Mouse (Mus musculus) MEL (cell line): ENCODE measurements around the gene Cacng5. TPM values are rescaled to one million over a fixed set of nuclear protein-coding genes. Genes with fewer than 3 reads are reported as not detected.

Experiments
- DNase-seq: peaks from one replicate; pipeline ENCODE4 v3.0.0; 2011; ENCODE audit warnings: low read depth, low spot score
- H3K27ac ChIP-seq: 2 replicates; pipeline ENCODE4 v1.5.1; 2012; ENCODE audit warnings: low read depth, mild to moderate bottlenecking, control low read depth, low read length, moderate library complexity; ENCODE audit not compliant: control insufficient read depth
- H3K27me3 ChIP-seq, 2 experiments: fragments of 150-350 bp in 1 of 2; sonication (generic) in 1 of 2; 2 replicates each; pipeline ENCODE4 v1.6.1; 2012; ENCODE audit warnings: low read length in 2 of 2, mild to moderate bottlenecking in 2 of 2, improper control_type of control experiment in 1 of 2, moderate library complexity in 1 of 2; ENCODE audit not compliant: insufficient read depth in 2 of 2, control insufficient read depth in 1 of 2
- H3K36me3 ChIP-seq, 2 experiments: 2 replicates each; pipeline ENCODE4 v1.6.1; 2012 to 2014; ENCODE audit warnings: low read length in 2 of 2, improper control_type of control experiment in 1 of 2, inconsistent platforms in 1 of 2, mild to moderate bottlenecking in 1 of 2; ENCODE audit not compliant: insufficient read depth in 2 of 2, control insufficient read depth in 1 of 2
- H3K4me1 ChIP-seq, 2 experiments: fragments of 150-350 bp in 1 of 2; sonication (generic) in 1 of 2; 2 replicates each; pipeline ENCODE4 v1.6.1; 2012; ENCODE audit warnings: low read length in 2 of 2, improper control_type of control experiment in 1 of 2, mild to moderate bottlenecking in 1 of 2; ENCODE audit not compliant: insufficient read depth in 2 of 2, control insufficient read depth in 1 of 2
- H3K4me3 ChIP-seq, 2 experiments: fragments of 150-350 bp in 1 of 2; sonication (generic) in 1 of 2; 2 replicates each; pipeline ENCODE4 v1.5.1; 2012; ENCODE audit warnings: low read depth in 2 of 2, low read length in 2 of 2, mild to moderate bottlenecking in 2 of 2, moderate library complexity in 2 of 2, control low read depth in 1 of 2, improper control_type of control experiment in 1 of 2; ENCODE audit not compliant: control insufficient read depth in 1 of 2, insufficient read depth in 1 of 2
- H3K79me2 ChIP-seq: 2 replicates; pipeline ENCODE4 v1.6.1; 2012; ENCODE audit warnings: mild to moderate bottlenecking, low read length, moderate library complexity; ENCODE audit not compliant: control insufficient read depth, poor library complexity, insufficient read depth
- H3K9ac ChIP-seq: 2 replicates; pipeline ENCODE4 v1.6.1; 2012; ENCODE audit warnings: low read depth, mild to moderate bottlenecking, control low read depth, low read length, moderate library complexity; ENCODE audit not compliant: control insufficient read depth, poor library complexity, severe bottlenecking
- H3K9me3 ChIP-seq: fragments of 150-350 bp; sonication (generic); replicated peaks from 2 replicates; pipeline ENCODE4 v1.6.1; 2012; ENCODE audit warnings: mild to moderate bottlenecking, low read length, improper control_type of control experiment, moderate library complexity; ENCODE audit not compliant: insufficient read depth
- CHD2 ChIP-seq: IDR thresholded peaks from 2 replicates; pipeline ENCODE4 v1.6.1; 2011; ENCODE audit warnings: low read length, improper control_type of control experiment
- ELF1 ChIP-seq: IDR thresholded peaks from 2 replicates; pipeline ENCODE4 v1.6.1; 2014; ENCODE audit warnings: low read depth, mild to moderate bottlenecking, inconsistent platforms, low read length, improper control_type of control experiment, moderate library complexity
- ETS1 ChIP-seq: IDR thresholded peaks from 2 replicates; pipeline ENCODE4 v1.6.1; 2012; ENCODE audit warnings: low read depth, mild to moderate bottlenecking, inconsistent platforms, low read length, improper control_type of control experiment, moderate library complexity
- HCFC1 ChIP-seq: IDR thresholded peaks from 2 replicates; pipeline ENCODE4 v1.6.1; 2012; ENCODE audit warnings: low read depth, mild to moderate bottlenecking, inconsistent platforms, low read length, improper control_type of control experiment, moderate library complexity
- MAFK ChIP-seq: IDR thresholded peaks from 2 replicates; pipeline ENCODE4 v1.6.1; 2011; ENCODE audit warnings: low read depth, mild to moderate bottlenecking, low read length, improper control_type of control experiment, borderline replicate concordance
- MAX ChIP-seq: IDR thresholded peaks from 2 replicates; pipeline ENCODE4 v1.6.1; 2011; ENCODE audit warnings: low read length, improper control_type of control experiment
- MEF2A ChIP-seq: IDR thresholded peaks from 2 replicates; pipeline ENCODE4 v1.6.1; 2014; ENCODE audit warnings: low read depth, mild to moderate bottlenecking, inconsistent platforms, low read length, improper control_type of control experiment; ENCODE audit not compliant: poor library complexity, insufficient replicate concordance, severe bottlenecking; ENCODE audit errors: extremely low read depth
- MXI1 ChIP-seq: IDR thresholded peaks from 2 replicates; pipeline ENCODE4 v1.6.1; 2011; ENCODE audit warnings: mild to moderate bottlenecking, low read depth, low read length, improper control_type of control experiment
- MYB ChIP-seq: IDR thresholded peaks from 2 replicates; pipeline ENCODE4 v1.6.1; 2011; ENCODE audit warnings: mild to moderate bottlenecking, low read depth, low read length, improper control_type of control experiment
- NELFE ChIP-seq: IDR thresholded peaks from 2 replicates; pipeline ENCODE4 v1.6.1; 2011; ENCODE audit warnings: low read depth, low read length, improper control_type of control experiment
- POLR2A ChIP-seq, 2 experiments: IDR thresholded peaks; 2 replicates each; pipeline ENCODE4 v1.6.1; 2011 to 2012; ENCODE audit warnings: low read length in 2 of 2, mild to moderate bottlenecking in 2 of 2, control low read depth in 1 of 2, improper control_type of control experiment in 1 of 2, low read depth in 1 of 2, moderate library complexity in 1 of 2; ENCODE audit not compliant: control insufficient read depth in 1 of 2, insufficient read depth in 1 of 2, poor library complexity in 1 of 2
- POLR2AphosphoS2 ChIP-seq: IDR thresholded peaks from 2 replicates; pipeline ENCODE4 v1.6.1; 2011; ENCODE audit warnings: low read length, improper control_type of control experiment
- SIN3A ChIP-seq: IDR thresholded peaks from 2 replicates; pipeline ENCODE4 v1.6.1; 2012; ENCODE audit warnings: low read length, improper control_type of control experiment, inconsistent platforms
- SMC3 ChIP-seq: IDR thresholded peaks from 2 replicates; pipeline ENCODE4 v1.6.1; 2011; ENCODE audit warnings: low read depth, low read length, improper control_type of control experiment
- TBP ChIP-seq: IDR thresholded peaks from 2 replicates; pipeline ENCODE4 v1.8.0; 2011; ENCODE audit warnings: low read depth, low read length, improper control_type of control experiment
- UBTF ChIP-seq: IDR thresholded peaks from 2 replicates; pipeline ENCODE4 v1.6.1; 2012; ENCODE audit warnings: low read depth, mild to moderate bottlenecking, inconsistent platforms, low read length, improper control_type of control experiment, moderate library complexity, borderline replicate concordance; ENCODE audit not compliant: insufficient read depth
- ZC3H11A ChIP-seq: IDR thresholded peaks from 2 replicates; pipeline ENCODE4 v1.6.1; 2012; ENCODE audit warnings: low read depth, mild to moderate bottlenecking, inconsistent platforms, low read length, improper control_type of control experiment
- ZNF384 ChIP-seq: IDR thresholded peaks from 2 replicates; pipeline ENCODE4 v1.6.1; 2012; ENCODE audit warnings: low read depth, mild to moderate bottlenecking, inconsistent platforms, low read length, improper control_type of control experiment
- polyA plus RNA-seq, 2 experiments: library from polyadenylated mRNA; stranded (reverse) in 1 of 2; unstranded in 1 of 2; fragments of >175 nt in 1 of 2; fragments of >200 nt in 1 of 2; gene quantifications; 2 replicates each; pipeline versions ENCODE4 v1.2.1 to v1.2.4; 2012; ENCODE audit warnings: low replicate concordance in 2 of 2, low read depth in 1 of 2; ENCODE audit not compliant: insufficient read length in 2 of 2, insufficient read depth in 1 of 2, missing spikeins in 1 of 2
- total RNA-seq: library from RNA; depleted of rRNA; stranded (reverse); fragments of 300-350 nt; gene quantifications from 2 replicates; pipeline ENCODE4 v1.2.3, GENCODE M21; 2012

Cacng5 gene
- total and polyA plus RNA-seq, 3 experiments, result not detected

DNA sequence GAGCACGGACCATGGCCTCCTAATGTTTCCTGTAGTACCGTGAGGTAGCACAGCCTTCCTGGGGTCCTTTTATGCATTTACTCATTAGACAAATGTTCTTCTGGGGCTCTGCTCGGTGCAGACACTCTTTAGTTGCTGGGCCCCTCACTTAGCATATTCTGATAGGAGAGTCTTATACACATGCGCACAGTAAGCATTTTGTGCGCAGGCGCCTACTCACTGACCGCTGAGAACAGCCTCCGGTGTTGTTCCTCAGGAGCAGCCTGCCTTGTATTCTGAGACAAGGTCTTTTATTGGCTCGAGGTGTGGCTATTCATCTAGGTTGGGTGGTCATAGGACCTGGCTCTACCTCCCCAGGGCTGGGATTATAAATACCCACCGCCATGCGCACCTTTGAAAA is 16.4 kb upstream of the Cacng5 start:
- no peaks in the 10 kb centered on the region for H3K79me2 ChIP-seq
- no peaks in the 10 kb centered on the region for H3K9me3 ChIP-seq
- H3K36me3 ChIP-seq, result peaks cover 0 to 3% of the 10 kb centered on the region in 2 experiments; a peak in 2 of 4 replicates
- no peak for DNase-seq
- no peak overlapping the region for H3K4me3 ChIP-seq
- TF ChIP-seq MXI1, result no peak
- TF ChIP-seq UBTF, result no peak
- TF ChIP-seq ZNF384, result no peak
- TF ChIP-seq POLR2A (IDR thresholded peaks at IDR 0.05; ENCODE audit: control insufficient read depth in 1 of 2, insufficient read depth in 1 of 2, low read depth in 1 of 2, low read length in 2 of 2, poor library complexity in 1 of 2), result no peak
- no peak for TF ChIP-seq ETS1
- TF ChIP-seq CHD2, result no peak
- no peak for TF ChIP-seq HCFC1
- TF ChIP-seq NELFE, result no peak
- TF ChIP-seq MAFK, result no peak
- no peaks in the 10 kb centered on the region for H3K27me3 ChIP-seq
- H3K4me1 ChIP-seq, result peaks cover 2 to 5% of the 10 kb centered on the region in 2 experiments
- H3K27ac ChIP-seq, result no peak overlapping the region
- no peak overlapping the region for H3K9ac ChIP-seq

DNA sequence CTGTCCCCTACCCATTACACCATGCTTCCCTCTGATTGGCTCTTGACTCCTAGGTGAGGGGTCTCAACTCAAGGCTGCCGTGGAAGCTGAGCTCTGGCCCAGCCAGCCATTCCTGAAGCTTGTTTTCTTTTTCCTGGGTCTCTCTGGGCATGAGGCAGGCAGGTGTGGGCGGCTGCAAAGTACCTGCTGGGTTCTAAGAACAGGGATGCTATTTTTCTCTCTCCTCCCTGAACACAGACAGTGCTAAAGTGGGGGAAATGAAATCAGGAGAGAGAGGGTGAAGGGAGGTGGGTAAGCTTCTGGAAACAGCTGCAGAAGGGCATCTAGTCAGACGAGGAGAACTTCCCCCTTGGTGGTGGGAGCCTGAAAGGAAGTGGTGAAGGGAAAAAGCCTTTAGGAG is 14.9 kb upstream of the Cacng5 start:
- no peak for DNase-seq
- no peaks in the 10 kb centered on the region for H3K4me1 ChIP-seq
- H3K36me3 ChIP-seq, result no peaks in the 10 kb centered on the region
- no peak overlapping the region for H3K4me3 ChIP-seq
- H3K79me2 ChIP-seq, result no peaks in the 10 kb centered on the region
- H3K9me3 ChIP-seq, result no peaks in the 10 kb centered on the region
- TF ChIP-seq ELF1 (no peak), MAX (no peak), TBP (no peak), MYB (no peak), MEF2A (no peak), UBTF (no peak), HCFC1 (no peak)
- TF ChIP-seq, all 39 proteins: peak for 0
- no peak overlapping the region for H3K9ac ChIP-seq
- H3K27ac ChIP-seq, result no peak overlapping the region
- no peaks in the 10 kb centered on the region for H3K27me3 ChIP-seq

DNA sequence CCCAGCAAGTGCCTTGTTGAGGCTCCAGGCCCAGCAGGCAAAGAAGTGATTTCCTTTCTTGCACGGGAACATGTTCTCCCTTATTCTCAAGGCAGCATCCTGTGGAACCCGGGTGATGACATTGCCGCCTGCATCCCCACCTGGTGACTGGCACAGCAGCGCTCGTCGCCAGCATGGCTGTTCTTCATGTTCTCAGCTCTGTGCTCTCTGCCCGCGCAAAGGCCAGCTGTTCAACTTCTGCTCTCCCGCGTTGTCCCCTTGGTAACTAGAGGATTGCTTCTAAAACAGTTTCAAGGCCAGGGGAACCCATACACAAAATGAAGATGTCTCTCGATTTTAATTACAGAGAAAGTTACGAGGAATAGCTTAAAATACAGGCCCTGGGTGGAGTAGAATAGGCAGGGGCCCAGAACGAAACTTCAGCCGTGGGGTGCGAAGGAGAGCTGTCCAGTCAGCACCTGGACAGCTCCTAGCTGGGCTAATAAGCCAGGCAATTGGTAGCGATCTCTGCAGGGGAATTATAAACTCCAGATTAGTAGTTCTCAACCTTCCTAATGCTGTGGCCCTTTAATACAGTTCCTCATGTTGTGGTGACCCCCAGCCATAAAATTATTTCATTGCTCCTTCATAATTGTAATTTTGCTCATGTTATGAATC is 5.1 kb upstream of the Cacng5 start:
- Histone ChIP-seq H3K9ac (no peak overlapping the region), H3K36me3 (no peaks in the 10 kb centered on the region), H3K9me3 (no peaks in the 10 kb centered on the region), H3K4me1 (no peaks in the 10 kb centered on the region), H3K27ac (no peak overlapping the region), H3K27me3 (no peaks in the 10 kb centered on the region), H3K4me3 (no peak overlapping the region), H3K79me2 (no peaks in the 10 kb centered on the region)
- DNase-seq, result peak; percentile 59
- no peak for TF ChIP-seq ZC3H11A
- peak; percentile 57; the same call in 1 of the 2 replicates for TF ChIP-seq MXI1
- peak; percentile 77 for TF ChIP-seq SIN3A
- no peak for TF ChIP-seq SMC3
- no peak for TF ChIP-seq POLR2AphosphoS2
- no peak for TF ChIP-seq HCFC1
